Mouse (Mus musculus): Measurements from ENCODE around the gene Gm11569. TPM values are rescaled to one million over a fixed set of nuclear protein-coding genes. Genes with fewer than 3 reads are reported as not detected.

Gm11569 gene
- polyA plus RNA-seq (2017; shearing (Covaris generic)), result not detected

GRCm38 (mm10) chr11:99798832-99799231 is at the start of gene Gm11569:
Gm11569 (minus strand) TSS chr11:99798932.

GRCm38 (mm10) chr11:99837966-99838365 is 39.2 kb upstream of the Gm11569 start, which contains the start of gene 2300003K06Rik:
2300003K06Rik (minus strand) TSS chr11:99838066.

GRCm38 (mm10) chr11:99815566-99815965 is 16.8 kb upstream of the Gm11569 start, which contains the start of gene Gm11564:
Gm11564 (minus strand) TSS chr11:99815666.

GRCm38 (mm10) chr11:99809792-99810191 is 11.1 kb upstream of the Gm11569 start, which contains the start of gene Krtap4-13:
Krtap4-13 (minus strand) TSS chr11:99809892.

GRCm38 (mm10) chr11:99804346-99804745 is 5.6 kb upstream of the Gm11569 start, which contains the start of gene Gm11554:
Gm11554 (minus strand) TSS chr11:99804446.

GRCm38 (mm10) chr11:99793367-99793766 is 5.4 kb downstream of the Gm11569 start, which contains the start of gene Gm11596:
Gm11596 (minus strand) TSS chr11:99793467.

GRCm38 (mm10) chr11:99784900-99785299 is 13.8 kb downstream of the Gm11569 start, which contains the start of gene Krtap4-9:
Krtap4-9 (plus strand) TSS chr11:99785200.

GRCm38 (mm10) chr11:99780604-99781003 is 18.1 kb downstream of the Gm11569 start, which contains the start of gene Krtap4-8:
Krtap4-8 (minus strand) TSS chr11:99780704.

GRCm38 (mm10) chr11:99772813-99773212 is 25.9 kb downstream of the Gm11569 start, which contains the start of gene Gm11595:
Gm11595 (minus strand) TSS chr11:99772913.

Other genes with a start within 250 kb of the Gm11569 start
- not detected for gene Krtap3-3, start 248.1 kb downstream of the Gm11569 start, polyA plus RNA-seq (2017; shearing (Covaris generic))
- 1 to 10 TPM in 1 of 2 experiments, not detected in 1; 3.5 TPM for gene Krtap3-2, start 242.1 kb downstream of the Gm11569 start, polyA plus RNA-seq (2017; shearing (Covaris generic))
- under 1 TPM in 1 of 2 experiments, not detected in 1; 0.60 TPM for gene Gm11939, start 239.5 kb downstream of the Gm11569 start, polyA plus RNA-seq (2017; shearing (Covaris generic))
- not detected for gene Krtap3-1, start 232.3 kb downstream of the Gm11569 start, polyA plus RNA-seq (2017; shearing (Covaris generic))
- gene Krtap1-5, start 217.9 kb downstream of the Gm11569 start, polyA plus RNA-seq (2017; shearing (Covaris generic)), result under 1 TPM in 1 of 2 experiments, not detected in 1; 0.55 TPM
- 1 to 10 TPM in 1 of 2 experiments, under 1 TPM in 1; 0.61 to 1.2 TPM for gene Krtap1-4, start 215.3 kb downstream of the Gm11569 start, polyA plus RNA-seq (2017; shearing (Covaris generic))
- not detected for gene Krtap1-3, start 207.6 kb downstream of the Gm11569 start, polyA plus RNA-seq (2017; shearing (Covaris generic))
- gene Krtap9-3, start 200.8 kb downstream of the Gm11569 start, polyA plus RNA-seq (2017; shearing (Covaris generic)), result under 1 TPM in 1 of 2 experiments, not detected in 1; 0.31 TPM
- not detected for gene Gm11938, start 195.6 kb downstream of the Gm11569 start, polyA plus RNA-seq (2017; shearing (Covaris generic))
- gene Gm11937, start 188.7 kb downstream of the Gm11569 start, polyA plus RNA-seq (2017; shearing (Covaris generic)), result not detected
- not detected for gene Krtap2-4, start 184.1 kb downstream of the Gm11569 start, polyA plus RNA-seq (2017; shearing (Covaris generic))
- gene Gm11562, start 178.5 kb downstream of the Gm11569 start, polyA plus RNA-seq (2017; shearing (Covaris generic)), result not detected
- gene Krtap4-1, start 170.7 kb downstream of the Gm11569 start, polyA plus RNA-seq (2017; shearing (Covaris generic)), result under 1 TPM in 1 of 2 experiments, not detected in 1; 0.20 TPM
- not detected for gene Krtap4-2, start 163.8 kb downstream of the Gm11569 start, polyA plus RNA-seq (2017; shearing (Covaris generic))
- gene Krtap4-7, start 154.8 kb downstream of the Gm11569 start, polyA plus RNA-seq (2017; shearing (Covaris generic)), result under 1 TPM in 1 of 2 experiments, not detected in 1; 0.16 TPM
- gene Gm11555, start 148.7 kb downstream of the Gm11569 start, polyA plus RNA-seq (2017; shearing (Covaris generic)), result not detected
- not detected for gene Gm11563, start 140.0 kb downstream of the Gm11569 start, polyA plus RNA-seq (2017; shearing (Covaris generic))
- gene Krtap4-6, start 133.0 kb downstream of the Gm11569 start, polyA plus RNA-seq (2017; shearing (Covaris generic)), result not detected
- not detected for gene Gm14190, start 108.2 kb downstream of the Gm11569 start, polyA plus RNA-seq (2017; shearing (Covaris generic))
- not detected for gene Gm14180, start 64.6 kb downstream of the Gm11569 start, polyA plus RNA-seq (2017; shearing (Covaris generic))
- not detected for gene Gm11595, start 26.0 kb downstream of the Gm11569 start, polyA plus RNA-seq (2017; shearing (Covaris generic))
- under 1 TPM in 1 of 2 experiments, not detected in 1; 0.24 TPM for gene Krtap4-8, start 18.2 kb downstream of the Gm11569 start, polyA plus RNA-seq (2017; shearing (Covaris generic))
- gene Krtap4-9, start 13.7 kb downstream of the Gm11569 start, polyA plus RNA-seq (2017; shearing (Covaris generic)), result under 1 TPM in 1 of 2 experiments, not detected in 1; 0.28 TPM
- not detected for gene Gm11596, start 5.5 kb downstream of the Gm11569 start, polyA plus RNA-seq (2017; shearing (Covaris generic))
- not detected for gene Gm11554, start 5.5 kb upstream of the Gm11569 start, polyA plus RNA-seq (2017; shearing (Covaris generic))
- gene Krtap4-13, start 11.0 kb upstream of the Gm11569 start, polyA plus RNA-seq (2017; shearing (Covaris generic)), result not detected
- gene Gm11564, start 16.7 kb upstream of the Gm11569 start, polyA plus RNA-seq (2017; shearing (Covaris generic)), result not detected
- gene 2300003K06Rik, start 39.1 kb upstream of the Gm11569 start, polyA plus RNA-seq (2017; shearing (Covaris generic)), result not detected
- gene Krtap4-16, start 52.7 kb upstream of the Gm11569 start, polyA plus RNA-seq (2017; shearing (Covaris generic)), result under 1 TPM in 1 of 2 experiments, not detected in 1; 0.60 TPM
- not detected for gene Gm11568, start 59.0 kb upstream of the Gm11569 start, polyA plus RNA-seq (2017; shearing (Covaris generic))
- not detected for gene Gm11559, start 65.5 kb upstream of the Gm11569 start, polyA plus RNA-seq (2017; shearing (Covaris generic))
- not detected for gene Krtap9-1, start 74.5 kb upstream of the Gm11569 start, polyA plus RNA-seq (2017; shearing (Covaris generic))
- gene Gm11567, start 80.3 kb upstream of the Gm11569 start, polyA plus RNA-seq (2017; shearing (Covaris generic)), result not detected
- gene Krtap31-1, start 109.0 kb upstream of the Gm11569 start, polyA plus RNA-seq (2017; shearing (Covaris generic)), result not detected
- gene Gm11565, start 115.8 kb upstream of the Gm11569 start, polyA plus RNA-seq (2017; shearing (Covaris generic)), result not detected
- gene Krtap31-2, start 137.4 kb upstream of the Gm11569 start, polyA plus RNA-seq (2017; shearing (Covaris generic)), result not detected
- not detected for gene Krtap9-5, start 149.5 kb upstream of the Gm11569 start, polyA plus RNA-seq (2017; shearing (Covaris generic))
- gene Krtap29-1, start 180.1 kb upstream of the Gm11569 start, polyA plus RNA-seq (2017; shearing (Covaris generic)), result not detected
- gene Krtap16-1, start 187.7 kb upstream of the Gm11569 start, polyA plus RNA-seq (2017; shearing (Covaris generic)), result not detected
- gene Krtap17-1, start 195.1 kb upstream of the Gm11569 start, polyA plus RNA-seq (2017; shearing (Covaris generic)), result not detected
- not detected for gene Krt33a, start 217.3 kb upstream of the Gm11569 start, polyA plus RNA-seq (2017; shearing (Covaris generic))
- not detected for gene Krt33b, start 230.9 kb upstream of the Gm11569 start, polyA plus RNA-seq (2017; shearing (Covaris generic))
- under 1 TPM in 1 of 2 experiments, not detected in 1; 0.92 TPM for gene Krt34, start 242.6 kb upstream of the Gm11569 start, polyA plus RNA-seq (2017; shearing (Covaris generic))

Measured in inflammation-experienced regulatory T-cells (primary cell).